Mouse (Mus musculus): ENCODE measurements around the gene Ptpn13. TPM values are rescaled to one million over a fixed set of nuclear protein-coding genes. Genes with fewer than 3 reads are reported as not detected.
A peak's percentile ranks its signal among the peaks of the same experiment; 100 is the strongest.

Gene Ptpn13
- 1 to 10 TPM; 9.8 TPM for total RNA-seq (2021)

DNA sequence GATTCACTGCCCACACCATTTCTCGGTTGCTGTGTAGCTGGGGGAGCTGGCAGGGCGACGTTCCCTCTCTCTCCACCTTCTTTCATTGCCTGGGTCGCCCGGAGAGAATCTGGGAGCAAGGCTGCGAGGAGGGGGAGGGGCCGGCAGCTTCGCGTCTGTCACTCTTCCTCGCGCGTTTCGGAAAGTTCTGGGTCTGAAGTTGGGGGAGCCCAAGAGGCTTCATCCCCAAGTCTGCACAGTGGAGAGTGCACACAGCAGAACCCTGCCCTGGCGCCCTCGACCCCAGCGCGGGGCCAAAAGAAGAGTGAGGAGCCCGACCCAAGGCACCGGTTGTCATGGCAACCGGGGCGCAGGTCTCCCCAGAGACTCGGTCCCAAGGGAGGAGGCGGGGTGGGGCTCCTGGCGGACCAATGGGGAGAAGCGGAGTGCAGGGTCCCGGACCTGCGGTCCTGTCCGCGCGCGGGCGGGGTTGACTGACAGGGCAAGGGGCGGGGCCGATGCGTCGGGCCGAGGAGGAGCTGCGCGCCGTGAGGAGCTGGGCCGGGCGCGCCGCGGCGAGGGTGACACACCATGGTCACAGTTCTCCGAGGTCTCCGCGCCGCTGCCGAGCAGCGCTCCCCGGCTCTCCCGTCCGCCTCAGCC, at the start of gene Ptpn13:
Gene Ptpn13 (plus strand): TSS at position 515 of the 642 bp plus-strand sequence.
- peak; percentile 94 to 95 for DNase-seq
- intact Hi-C loops (cut with DNase I) = no loop called here

DNA sequence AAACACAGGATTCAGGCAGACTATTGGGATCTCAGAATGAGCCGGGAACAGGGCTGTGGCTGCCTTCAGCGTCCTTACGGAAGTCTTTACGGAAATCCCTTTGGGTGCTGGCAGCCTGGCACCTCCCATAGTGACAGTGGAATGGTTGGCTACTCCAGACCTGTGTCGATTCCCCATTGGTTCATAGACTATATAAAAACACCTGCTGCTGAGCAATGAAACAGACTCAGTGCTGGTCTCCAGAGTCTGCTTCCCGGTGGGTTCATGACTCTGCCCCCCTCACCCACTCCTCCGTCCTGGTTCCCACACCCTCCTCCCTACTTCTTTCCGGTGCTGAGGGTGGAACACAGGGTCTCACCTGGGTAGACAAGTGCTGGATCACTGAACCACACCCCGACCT, 49.8 kb upstream of the Ptpn13 start:
- no peak for DNase-seq
- intact Hi-C loops (cut with DNase I) = no loop called here

DNA sequence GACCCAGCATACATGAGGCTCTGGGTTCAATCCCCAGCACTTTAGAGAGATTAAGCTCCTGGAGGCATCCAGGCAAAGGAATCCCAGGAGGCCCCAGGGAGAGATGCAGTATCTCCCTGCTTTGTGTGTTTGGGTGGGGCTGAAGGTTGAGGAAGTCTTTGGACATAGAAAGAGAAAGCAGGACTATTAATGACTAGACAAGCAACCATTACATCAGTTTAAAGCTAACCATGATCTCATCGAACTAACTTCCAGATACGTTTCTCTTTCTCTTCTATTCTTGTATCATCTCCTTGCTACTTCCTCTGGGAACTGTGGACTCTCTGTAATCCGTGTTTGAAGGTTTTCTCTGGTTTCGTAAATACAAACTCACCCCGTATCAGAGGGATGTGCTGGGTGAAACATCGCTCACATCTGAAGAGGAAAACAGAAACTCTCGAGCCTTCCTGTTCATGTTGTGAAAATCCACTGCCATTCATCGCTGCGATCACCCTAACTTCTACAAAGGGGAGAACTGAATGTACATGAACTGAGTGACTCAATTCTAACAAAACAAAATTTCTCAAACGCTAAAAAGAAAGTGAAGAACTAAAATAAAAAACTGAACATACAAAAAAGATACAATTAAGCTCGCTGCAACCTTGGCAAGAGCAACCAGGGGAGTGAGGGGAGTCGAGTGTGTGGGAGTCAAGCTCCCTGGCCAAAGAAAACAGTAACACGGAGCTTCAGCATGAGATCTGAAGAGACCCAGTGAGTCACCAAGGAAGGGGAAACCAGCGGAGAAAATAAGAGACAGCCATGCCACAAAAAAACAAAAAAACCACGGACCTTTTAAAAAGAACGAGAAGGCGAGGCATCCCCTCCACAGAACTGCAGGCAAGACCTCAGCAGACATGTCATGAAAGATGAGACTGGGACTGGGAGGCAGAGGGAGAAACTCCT, 48.4 kb upstream of the Ptpn13 start:
- intact Hi-C loops (cut with DNase I) = loop anchor here (2.0 kb wide), 1 partner anchor 20 kb away; no protein-coding TSS in a partner anchor
- peak; percentile 38 to 62 for DNase-seq

DNA sequence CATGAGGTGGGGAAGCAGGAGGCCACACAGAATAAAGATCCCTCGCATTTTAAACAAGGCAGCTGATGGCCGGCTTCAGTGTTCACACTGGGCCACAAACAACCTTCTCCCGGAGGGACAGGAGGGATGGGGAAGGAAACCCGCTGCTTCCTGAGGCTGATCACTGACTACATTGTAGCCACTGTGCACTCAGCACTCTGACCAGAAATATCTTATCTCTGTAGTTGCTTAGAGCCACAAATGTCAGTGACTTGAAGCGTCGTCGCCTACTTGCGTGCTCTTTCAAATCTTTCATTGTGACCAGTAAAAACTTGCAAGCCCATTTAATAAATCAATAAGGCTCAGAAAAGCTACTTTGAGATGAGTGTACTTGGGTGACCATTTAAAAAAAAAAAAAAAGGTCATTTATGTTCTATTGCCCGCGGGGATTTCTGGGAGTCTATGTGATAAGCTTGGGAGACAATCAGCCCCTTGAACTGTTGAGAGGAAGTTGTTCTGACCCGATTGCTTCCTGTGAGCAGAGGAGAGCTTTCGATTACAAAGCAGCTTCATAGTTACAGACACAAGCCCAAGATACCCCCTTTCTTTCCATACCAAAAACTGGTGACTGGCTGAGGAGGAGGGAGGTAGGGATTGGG, 47.4 kb upstream of the Ptpn13 start:
- no peak for DNase-seq
- intact Hi-C loops (cut with DNase I) = loop anchor here (2.0 kb wide), 1 partner anchor 21 kb away; no protein-coding TSS in a partner anchor

DNA sequence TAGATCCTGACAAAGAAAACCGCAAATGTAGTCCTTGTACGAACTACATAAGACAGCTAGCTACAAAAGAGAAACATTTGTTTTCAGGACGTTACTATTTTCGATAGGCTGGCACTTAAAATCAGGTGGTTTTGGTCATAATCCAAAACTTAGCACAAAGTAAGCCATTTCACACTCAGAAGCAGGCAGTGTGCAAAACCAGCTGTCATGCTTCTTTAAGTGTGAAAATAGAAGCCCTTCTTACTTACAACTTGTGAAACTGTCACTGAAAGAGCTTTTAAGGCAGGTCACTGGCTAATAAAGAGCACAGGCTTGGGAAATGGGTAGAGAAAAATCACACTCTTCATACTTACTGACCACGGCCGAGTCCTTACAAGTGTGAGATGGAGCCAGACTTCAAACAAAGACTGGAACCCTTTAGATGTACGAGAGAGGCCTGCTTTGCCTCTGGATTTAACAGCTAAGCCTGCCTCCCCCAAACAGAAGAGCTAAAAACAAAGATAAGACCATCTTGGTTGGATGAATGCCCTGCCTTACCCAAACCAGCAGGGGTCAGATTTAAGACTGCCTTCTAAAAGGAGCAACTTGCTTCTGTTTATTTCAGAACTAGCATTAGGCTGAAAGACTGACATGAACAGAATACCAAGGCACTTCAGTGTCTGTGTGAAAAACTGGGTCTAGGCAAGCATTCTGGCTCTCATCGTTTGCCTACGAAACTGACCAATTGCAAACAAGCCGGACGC, 44.0 kb upstream of the Ptpn13 start:
- intact Hi-C loops (cut with DNase I) = no loop called here
- no peak for DNase-seq

DNA sequence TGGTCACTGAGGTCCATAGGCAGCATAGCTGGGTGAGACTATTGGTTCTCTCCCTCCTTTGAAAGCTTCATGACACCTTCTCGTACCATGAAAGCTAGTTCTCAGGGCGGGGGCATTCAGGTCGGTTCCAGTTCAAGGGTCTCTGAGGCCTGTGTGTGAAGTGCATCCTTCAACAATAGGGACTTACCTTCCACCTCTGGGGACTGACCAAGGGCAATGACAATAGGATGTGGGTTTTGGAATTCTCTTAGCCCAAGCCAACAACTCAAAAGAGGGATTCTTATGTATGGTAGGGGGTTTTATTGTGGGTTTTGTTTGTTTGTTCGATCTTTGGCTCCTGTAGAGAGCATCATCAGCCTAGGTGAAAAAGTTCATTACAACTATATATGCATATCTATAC, 42.0 kb upstream of the Ptpn13 start:
- DNase-seq = no peak
- intact Hi-C loops (cut with DNase I) = no loop called here

DNA sequence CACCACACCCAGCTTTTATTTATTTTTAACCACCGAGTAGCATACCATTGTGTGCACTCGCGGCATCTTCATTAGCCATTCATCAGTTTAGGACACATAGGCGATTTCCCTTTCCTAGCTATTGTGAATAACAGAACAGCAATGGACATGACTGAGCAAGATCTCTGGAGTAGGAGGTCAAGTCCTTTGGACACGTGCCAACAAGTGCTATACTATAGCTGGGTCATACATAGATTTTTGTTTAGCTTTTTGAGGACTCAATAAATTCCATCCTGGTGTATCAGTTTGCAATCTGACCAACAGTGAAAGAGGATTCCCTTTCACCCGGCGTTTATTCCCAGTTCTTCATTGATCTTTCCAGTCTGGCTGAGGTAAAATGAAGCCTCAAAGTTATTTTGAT, 41.0 kb upstream of the Ptpn13 start:
- no peak for DNase-seq
- intact Hi-C loops (cut with DNase I) = no loop called here

DNA sequence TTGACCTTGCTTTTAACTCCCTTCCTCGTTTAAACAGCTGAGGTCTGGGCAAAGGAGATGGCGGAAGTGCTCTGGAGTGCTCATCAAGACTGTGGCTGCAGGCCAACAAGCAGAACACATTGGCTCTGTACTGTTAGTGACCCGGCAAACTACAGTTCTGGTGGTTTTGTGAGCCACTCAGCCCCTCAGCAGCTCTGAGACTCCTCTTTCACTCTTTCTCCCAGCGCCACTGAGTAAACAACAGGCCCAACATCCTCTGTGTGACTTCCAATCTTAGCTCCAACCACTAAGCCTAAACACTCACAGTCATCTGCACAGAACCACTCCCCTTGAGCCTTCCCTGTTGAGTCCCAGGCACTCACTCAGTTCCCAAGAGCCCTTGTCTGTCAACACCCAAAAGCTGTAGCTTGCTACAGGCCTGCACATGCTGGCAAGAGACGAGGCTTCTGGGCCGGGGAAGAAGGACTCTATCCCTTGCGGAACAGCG, 37.4 kb upstream of the Ptpn13 start:
- intact Hi-C loops (cut with DNase I) = no loop called here
- DNase-seq = peak; percentile 82 to 83

DNA sequence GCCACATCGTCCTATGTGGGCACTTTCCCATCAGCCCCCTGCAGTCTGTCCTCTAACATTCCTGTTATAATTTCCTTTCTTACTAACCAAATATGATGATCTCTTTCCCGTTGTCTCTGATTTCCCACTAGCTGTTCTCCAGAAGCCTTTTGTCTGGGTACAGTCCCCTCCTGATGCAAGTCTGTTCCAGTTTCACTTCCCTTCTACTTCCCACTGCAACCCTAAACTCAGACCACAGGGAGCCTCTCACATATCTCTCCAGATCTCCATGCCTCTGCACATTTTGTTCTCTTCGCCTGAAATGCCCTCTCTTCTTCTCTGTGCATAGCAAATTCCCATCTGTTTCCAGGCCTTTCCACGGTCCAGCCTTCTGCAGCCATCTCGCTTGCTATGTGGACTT, 35.6 kb upstream of the Ptpn13 start:
- DNase-seq = no peak

DNA sequence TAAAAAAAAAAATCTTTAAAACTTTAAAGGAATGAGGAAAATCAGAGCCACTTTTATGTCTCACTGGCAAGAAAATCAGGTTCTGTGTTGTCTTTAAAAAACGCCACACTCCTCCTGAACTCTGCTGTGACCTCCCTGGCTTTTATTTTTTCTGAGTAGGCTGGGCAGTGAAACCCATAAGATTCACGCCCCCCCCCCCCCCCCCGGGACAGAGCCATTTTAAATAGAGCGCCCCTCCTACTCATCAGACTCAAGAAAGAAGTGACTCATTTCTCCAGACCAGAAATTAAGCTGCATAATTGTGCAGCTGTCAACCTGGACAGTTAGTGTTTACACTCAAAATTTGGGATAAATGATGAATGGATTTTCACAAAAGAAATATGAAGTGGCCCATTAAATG, 31.8 kb upstream of the Ptpn13 start:
- DNase-seq = no peak
- intact Hi-C loops (cut with DNase I) = no loop called here

More for the DNA sequence above, 35.6 kb upstream of the Ptpn13 start:
- intact Hi-C loops (cut with DNase I) = no loop called here

DNA sequence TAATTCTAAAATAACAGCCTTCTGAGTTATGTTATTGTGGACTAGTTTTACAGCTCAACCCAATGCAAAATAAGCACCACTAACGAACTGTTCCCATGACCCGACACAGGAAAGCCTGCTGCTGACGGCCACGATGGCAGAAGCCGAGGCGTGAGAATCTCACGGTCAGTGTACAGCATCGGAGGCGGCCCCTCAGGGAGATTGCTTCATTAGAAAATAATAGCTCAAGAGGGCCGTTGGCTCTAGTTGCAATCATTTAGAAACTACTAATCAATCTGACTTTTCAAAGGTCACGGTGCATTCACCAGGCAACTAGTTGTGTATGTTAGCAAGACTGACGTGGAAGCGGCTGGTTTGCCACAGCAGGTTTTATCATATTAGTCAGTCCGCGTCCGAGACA, 31.2 kb upstream of the Ptpn13 start:
- DNase-seq = peak in 1 of 2 experiments; percentile 18
- intact Hi-C loops (cut with DNase I) = no loop called here

DNA sequence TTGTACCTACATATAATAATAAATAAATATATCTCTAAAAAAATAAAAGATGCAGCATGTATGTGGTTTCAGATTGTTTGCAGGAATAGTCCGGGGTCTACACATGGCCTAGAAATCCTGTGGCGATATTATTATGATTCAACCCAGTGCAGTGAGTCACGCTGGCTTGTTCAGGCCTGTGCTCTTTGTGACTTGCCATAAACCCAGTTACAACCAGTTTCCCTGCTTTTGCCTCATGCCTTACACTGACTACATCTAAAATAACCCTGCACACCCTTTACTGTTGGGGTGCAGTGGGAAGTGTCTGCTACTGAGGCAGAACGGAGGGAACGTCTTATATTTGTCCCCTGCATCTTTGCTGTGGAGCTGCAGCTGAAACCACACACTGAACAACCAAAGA, 29.3 kb upstream of the Ptpn13 start:
- intact Hi-C loops (cut with DNase I) = no loop called here
- DNase-seq = no peak

DNA sequence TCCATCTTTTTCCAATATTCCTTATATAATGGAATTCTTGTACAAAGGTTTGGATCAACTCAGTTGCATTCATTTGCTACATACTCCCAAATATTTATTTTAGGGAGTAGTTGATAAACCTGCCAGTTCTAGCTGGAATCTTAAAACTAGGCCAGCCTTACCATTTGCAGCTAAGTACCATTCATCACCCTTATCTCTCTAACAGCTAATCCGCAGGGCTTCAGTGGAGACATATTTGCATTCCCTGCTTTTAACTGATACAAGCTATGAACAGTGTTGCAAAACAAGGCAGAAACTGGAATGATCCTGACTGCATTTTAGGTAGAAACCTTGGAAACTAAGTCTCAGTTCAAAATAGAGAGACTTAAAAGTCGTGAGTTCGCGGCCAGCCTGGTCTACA, 27.6 kb upstream of the Ptpn13 start:
- intact Hi-C loops (cut with DNase I) = no loop called here
- no peak for DNase-seq

DNA sequence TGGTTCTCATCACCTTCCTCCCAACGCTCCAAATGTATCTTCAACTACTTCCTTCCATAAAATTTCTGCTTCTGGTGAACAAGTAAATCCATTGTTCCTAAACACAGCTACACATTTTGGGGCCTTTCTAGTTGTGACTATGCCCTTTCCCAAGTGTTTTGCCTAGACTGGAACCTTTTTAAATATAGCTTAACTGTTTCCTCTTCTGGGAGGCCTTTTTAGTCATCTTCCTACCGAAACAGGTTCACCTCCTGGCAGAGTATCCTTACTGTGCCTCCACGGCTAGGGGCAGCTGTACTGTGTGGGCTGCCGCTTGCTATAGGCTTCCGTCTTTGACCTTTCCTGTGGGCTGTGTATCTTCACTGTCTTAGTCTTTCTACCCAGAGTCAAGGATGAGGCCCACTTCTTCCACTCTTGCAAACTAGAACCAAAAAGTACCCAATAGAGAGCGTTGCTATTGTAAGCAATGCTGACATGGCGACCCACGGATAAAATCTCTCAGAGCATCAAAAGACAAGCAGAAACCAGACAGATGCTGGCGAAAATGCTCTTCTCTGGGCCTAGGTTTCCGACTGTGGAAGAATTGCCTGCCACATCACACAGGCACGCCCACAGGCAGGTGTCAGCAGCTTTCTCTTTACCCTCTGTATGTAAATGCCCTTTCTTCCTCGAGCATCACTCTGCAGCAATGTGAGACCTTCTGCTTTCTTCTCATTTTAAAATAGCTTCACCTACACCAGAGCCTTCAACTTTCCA, 20.6 kb upstream of the Ptpn13 start:
- intact Hi-C loops (cut with DNase I) = no loop called here
- DNase-seq = no peak

DNA sequence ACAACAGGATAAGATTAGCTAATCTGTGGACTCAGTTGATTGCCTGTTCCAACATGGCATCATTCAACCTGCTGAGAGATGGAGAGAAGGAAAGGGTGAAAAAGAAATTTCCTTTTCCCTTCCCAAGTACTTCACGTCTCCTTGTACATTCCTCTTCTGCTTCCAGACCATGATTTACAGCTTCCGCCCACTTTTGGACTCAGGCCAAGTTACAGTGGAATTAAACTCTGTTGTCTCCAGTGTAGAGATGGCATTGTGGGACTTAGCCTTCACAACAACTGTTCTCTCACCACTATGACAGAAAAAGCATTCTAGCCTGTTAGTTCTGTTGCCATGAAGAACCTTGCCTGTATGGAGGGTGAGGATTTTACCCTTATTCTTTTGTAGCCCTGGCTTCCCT, 19.1 kb upstream of the Ptpn13 start:
- intact Hi-C loops (cut with DNase I) = no loop called here
- DNase-seq = no peak

DNA sequence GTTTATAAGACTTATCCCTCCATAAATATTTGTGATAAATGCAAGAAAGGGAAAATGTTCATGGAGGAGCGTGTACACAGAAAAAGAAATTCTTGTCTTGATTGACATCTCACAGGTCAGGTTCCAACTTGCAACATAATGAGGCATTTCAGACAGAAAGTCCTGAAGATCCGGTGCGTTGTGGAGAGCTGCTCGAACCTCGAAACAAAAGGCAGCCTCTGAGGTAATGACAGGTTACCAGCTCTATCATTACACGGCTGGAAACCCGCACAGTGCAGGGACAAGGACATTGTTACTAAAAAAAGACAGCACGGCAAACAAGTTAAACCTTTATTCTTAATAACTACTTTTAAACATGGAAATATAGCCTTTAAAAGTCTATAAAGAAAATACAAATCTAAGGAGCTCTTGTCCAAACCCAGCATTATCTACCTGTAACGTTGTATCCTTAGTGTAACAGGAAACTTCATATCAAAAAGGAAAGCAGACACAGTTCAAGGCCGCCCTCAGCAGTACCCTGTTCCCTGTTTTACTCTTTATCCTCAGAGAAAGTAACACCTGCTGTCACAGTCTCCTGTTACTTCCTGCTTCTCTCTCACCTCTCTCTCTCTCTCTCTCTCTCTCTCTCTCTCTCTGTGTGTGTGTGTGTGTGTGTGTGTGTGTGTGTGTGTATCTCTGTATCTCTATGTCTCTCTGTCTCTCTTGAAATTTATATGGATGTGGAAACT, 12.8 kb upstream of the Ptpn13 start:
- DNase-seq = no peak
- intact Hi-C loops (cut with DNase I) = no loop called here

DNA sequence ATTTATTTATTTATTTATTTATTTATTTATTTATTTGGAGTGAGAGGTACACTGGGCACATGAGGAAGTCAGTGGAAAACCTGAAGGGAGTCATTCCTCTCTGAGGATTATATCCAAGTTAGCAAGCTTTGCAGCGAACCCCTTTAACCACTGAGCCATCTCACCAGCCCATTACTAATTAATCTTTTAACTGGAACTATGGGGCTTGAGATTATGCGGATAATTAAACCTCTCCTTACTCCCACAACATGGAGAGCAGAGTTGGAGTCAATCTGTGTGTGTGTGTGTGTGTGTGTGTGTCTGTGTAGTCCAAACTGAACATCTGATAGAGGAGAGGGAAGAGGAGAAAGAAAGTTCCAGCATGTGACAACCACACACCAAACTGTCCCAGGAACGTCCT, 10.4 kb upstream of the Ptpn13 start:
- DNase-seq = no peak
- intact Hi-C loops (cut with DNase I) = no loop called here

DNA sequence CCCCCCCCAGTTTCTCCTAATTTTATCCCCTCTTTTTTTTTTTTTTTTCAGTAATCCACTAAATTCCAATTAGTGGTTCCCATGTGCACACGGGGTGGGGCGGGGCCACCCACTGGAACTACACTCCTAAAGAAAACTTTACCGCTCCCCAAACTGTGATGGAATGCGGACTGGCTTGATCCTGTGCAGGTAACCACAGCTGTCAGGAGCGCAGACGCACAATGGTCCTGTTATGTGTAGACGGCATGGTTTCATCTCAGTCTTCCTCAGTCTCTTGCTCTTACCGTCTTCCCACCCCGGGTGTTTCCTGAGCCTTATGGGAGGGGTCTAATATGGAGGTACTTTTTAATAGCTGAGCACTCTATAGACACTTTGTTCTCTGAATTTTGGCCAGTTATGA, 7.0 kb upstream of the Ptpn13 start:
- intact Hi-C loops (cut with DNase I) = no loop called here

DNA sequence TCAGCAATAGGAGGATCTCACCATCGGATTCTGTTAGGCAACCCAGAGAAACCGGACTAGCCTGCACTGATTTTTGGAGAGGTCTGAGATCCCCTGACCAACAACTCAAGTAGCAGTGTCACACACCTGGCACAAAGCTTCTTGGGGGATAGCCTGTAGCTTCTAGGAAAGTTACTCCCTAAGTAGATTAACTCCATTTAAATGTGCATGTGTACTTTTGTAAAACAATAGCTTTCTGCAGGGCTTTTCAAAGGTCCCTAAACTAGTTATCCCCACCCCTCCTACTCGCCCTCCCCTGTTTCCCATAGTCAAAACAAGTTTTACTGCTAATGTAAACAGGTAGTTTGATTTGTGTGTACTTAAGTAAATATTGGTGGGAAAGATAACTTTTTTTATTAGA, 6.1 kb upstream of the Ptpn13 start:
- intact Hi-C loops (cut with DNase I) = no loop called here
- DNase-seq = no peak

More for the DNA sequence above, 7.0 kb upstream of the Ptpn13 start:
- DNase-seq = no peak

Measured in heart, postnatal 10 days (tissue).